Mouse (Mus musculus) kidney, embryonic 14.5 days (tissue): Measurements from ENCODE around the gene Lmo2. TPM values are rescaled to one million over a fixed set of nuclear protein-coding genes. Genes with fewer than 3 reads are reported as not detected.

Experiments
- ATAC-seq: fragments of 200-750 bp; cut with Nextera tagmentation; 2 replicates; pipeline ENCODE4 v1.8.0; 2017; ENCODE audit warnings: moderate number of reproducible peaks, mild to moderate bottlenecking, moderate TSS enrichment, moderate library complexity; ENCODE audit not compliant: low FRiP score, low TSS enrichment
- H3K27ac ChIP-seq: fragments of 300-500 bp; sonication (generic); 2 replicates; pipeline ENCODE4 v1.5.1; 2014; ENCODE audit warnings: low read depth, mild to moderate bottlenecking, low read length, moderate library complexity, mixed read lengths
- H3K27me3 ChIP-seq: fragments of 300-500 bp; sonication (generic); 2 replicates; pipeline ENCODE4 v1.6.1; 2014; ENCODE audit warnings: mild to moderate bottlenecking, low read length; ENCODE audit not compliant: control insufficient read depth, insufficient read depth
- H3K36me3 ChIP-seq: fragments of 300-500 bp; sonication (generic); 2 replicates; pipeline ENCODE4 v1.6.1; 2014; ENCODE audit warnings: low read length, mixed read lengths; ENCODE audit not compliant: control insufficient read depth, insufficient read depth
- H3K4me1 ChIP-seq: fragments of 300-500 bp; sonication (generic); 2 replicates; pipeline ENCODE4 v1.6.1; 2014; ENCODE audit warnings: low read length, mixed read lengths; ENCODE audit not compliant: control insufficient read depth, insufficient read depth
- H3K4me2 ChIP-seq: fragments of 300-500 bp; sonication (generic); replicated peaks from 2 replicates; pipeline ENCODE4 v1.6.1; 2014; ENCODE audit warnings: low read depth, mild to moderate bottlenecking, low read length
- H3K4me3 ChIP-seq: fragments of 300-500 bp; sonication (generic); 2 replicates; pipeline ENCODE4 v1.5.1; 2014; ENCODE audit warnings: mild to moderate bottlenecking, low read length
- H3K9ac ChIP-seq: fragments of 300-500 bp; sonication (generic); 2 replicates; pipeline ENCODE4 v1.6.1; 2014; ENCODE audit warnings: low read depth, mild to moderate bottlenecking, low read length, moderate library complexity
- H3K9me3 ChIP-seq: fragments of 300-500 bp; sonication (generic); 2 replicates; pipeline ENCODE4 v1.6.1; 2016; ENCODE audit warnings: low read length; ENCODE audit not compliant: control insufficient read depth
- WGBS: fragments of 180-500 bp; shearing (Covaris S2); extraction: QIAGEN DNeasy Blood & Tissue Kit; methylation state at CpG from one replicate; pipeline ENCODE4 v1.1.7; 2014; 5-methylcytosine and 5-hydroxymethylcytosine counted together
- polyA plus RNA-seq: library from polyadenylated mRNA; unstranded; fragments of >200 nt; fragmentation: Nextera tagmentation; extraction: Ambion mirVana; gene quantifications from 2 replicates; pipeline ENCODE4 v1.2.1, GENCODE M21; 2014

The Lmo2 gene
- polyA plus RNA-seq, 1 experiment from 2014 or later, result 36.7 TPM

GRCm38 (mm10) chr2:103935691-103936435 lies 21.9 kb upstream of the Lmo2 start:
- H3K9ac ChIP-seq, result no peak overlapping the region
- peaks cover 6% of the 10 kb centered on the region; the same call in 1 of the 2 replicates for H3K4me1 ChIP-seq
- H3K27ac ChIP-seq, result no peak overlapping the region
- peaks cover 2% of the 10 kb centered on the region; the same call in 1 of the 2 replicates for H3K27me3 ChIP-seq
- WGBS, result 32% methylated on average over 10 of the region's 10 CpGs
- ATAC-seq, result 0 out of 2 replicates have a peak, but pooled peaks have one; percentile 13
- H3K4me2 ChIP-seq, result 0 out of 2 replicates have a peak overlapping the region, but pooled peaks have one; percentile 5
- no peaks in the 10 kb centered on the region for H3K9me3 ChIP-seq
- H3K4me3 ChIP-seq, result no peak overlapping the region
- H3K36me3 ChIP-seq, result no peaks in the 10 kb centered on the region

GRCm38 (mm10) chr2:103936666-103937065 lies 21.1 kb upstream of the Lmo2 start:
- Histone ChIP-seq H3K4me2 (0 out of 2 replicates have a peak overlapping the region, but pooled peaks have one; percentile 5), H3K4me1 (peaks cover 6% of the 10 kb centered on the region; the same call in 1 of the 2 replicates), H3K36me3 (no peaks in the 10 kb centered on the region), H3K27ac (no peak overlapping the region), H3K27me3 (peaks cover 2% of the 10 kb centered on the region; the same call in 1 of the 2 replicates), H3K4me3 (no peak overlapping the region), H3K9ac (no peak overlapping the region), H3K9me3 (no peaks in the 10 kb centered on the region)
- no peak; the same call in 1 of the 2 replicates for ATAC-seq
- WGBS, result 71% methylated on average over 2 of the region's 2 CpGs

GRCm38 (mm10) chr2:103937670-103938069 lies 20.1 kb upstream of the Lmo2 start:
- Histone ChIP-seq H3K4me1 (peaks cover 6% of the 10 kb centered on the region; the same call in 1 of the 2 replicates), H3K4me2 (no peak overlapping the region), H3K9me3 (no peaks in the 10 kb centered on the region), H3K27me3 (no peaks in the 10 kb centered on the region), H3K27ac (no peak overlapping the region), H3K36me3 (no peaks in the 10 kb centered on the region), H3K4me3 (no peak overlapping the region), H3K9ac (no peak overlapping the region)
- WGBS, result 68% methylated on average over 2 of the region's 2 CpGs
- no peak for ATAC-seq

- WGBS, result 88% methylated on average over 1 of the region's 1 CpGs
- H3K4me2 ChIP-seq, result no peak overlapping the region
- no peak overlapping the region for H3K9ac ChIP-seq
- no peaks in the 10 kb centered on the region for H3K9me3 ChIP-seq
- no peaks in the 10 kb centered on the region for H3K27me3 ChIP-seq
- ATAC-seq, result no peak
- no peak overlapping the region for H3K4me3 ChIP-seq
- H3K36me3 ChIP-seq, result no peaks in the 10 kb centered on the region
- peaks cover 6% of the 10 kb centered on the region; the same call in 1 of the 2 replicates for H3K4me1 ChIP-seq
- no peak overlapping the region for H3K27ac ChIP-seq
Measured at GRCm38 (mm10) chr2:103938573-103938972, 19.2 kb upstream of the Lmo2 start.

- Histone ChIP-seq H3K27ac (no peak overlapping the region), H3K27me3 (no peaks in the 10 kb centered on the region), H3K4me1 (peaks cover 6% of the 10 kb centered on the region; the same call in 1 of the 2 replicates), H3K36me3 (no peaks in the 10 kb centered on the region), H3K4me3 (no peak overlapping the region), H3K9me3 (no peaks in the 10 kb centered on the region), H3K4me2 (no peak overlapping the region), H3K9ac (no peak overlapping the region)
- no peak for ATAC-seq
Measured at GRCm38 (mm10) chr2:103939003-103939402, 18.8 kb upstream of the Lmo2 start.

GRCm38 (mm10) chr2:103941085-103941484 lies 16.7 kb upstream of the Lmo2 start:
- Histone ChIP-seq H3K4me1 (peaks cover 6% of the 10 kb centered on the region; the same call in 1 of the 2 replicates), H3K36me3 (no peaks in the 10 kb centered on the region), H3K27ac (no peak overlapping the region), H3K4me3 (no peak overlapping the region), H3K4me2 (no peak overlapping the region), H3K9ac (no peak overlapping the region), H3K9me3 (no peaks in the 10 kb centered on the region), H3K27me3 (no peaks in the 10 kb centered on the region; the same call in none of the 2 replicates)
- 80% methylated on average over 3 of the region's 3 CpGs for WGBS
- no peak for ATAC-seq

GRCm38 (mm10) chr2:103944859-103945258 lies 12.9 kb upstream of the Lmo2 start:
- Histone ChIP-seq H3K27ac (no peak overlapping the region), H3K4me3 (no peak overlapping the region), H3K4me1 (no peaks in the 10 kb centered on the region), H3K9me3 (no peaks in the 10 kb centered on the region), H3K9ac (no peak overlapping the region), H3K27me3 (peaks cover 2% of the 10 kb centered on the region), H3K36me3 (no peaks in the 10 kb centered on the region), H3K4me2 (no peak overlapping the region)
- ATAC-seq, result no peak
- 85% methylated on average over 2 of the region's 2 CpGs for WGBS

- no peak for ATAC-seq
- no peaks in the 10 kb centered on the region for H3K36me3 ChIP-seq
- no peaks in the 10 kb centered on the region for H3K4me1 ChIP-seq
- no peak overlapping the region for H3K4me3 ChIP-seq
- H3K9me3 ChIP-seq, result no peaks in the 10 kb centered on the region
- no peak overlapping the region for H3K4me2 ChIP-seq
- no peak overlapping the region for H3K9ac ChIP-seq
- no peak overlapping the region for H3K27ac ChIP-seq
- WGBS, result 84% methylated on average over 5 of the region's 5 CpGs
- H3K27me3 ChIP-seq, result peaks cover 2% of the 10 kb centered on the region
Measured at GRCm38 (mm10) chr2:103945571-103946092, 12.2 kb upstream of the Lmo2 start.

- no peaks in the 10 kb centered on the region for H3K9me3 ChIP-seq
- H3K4me3 ChIP-seq, result no peak overlapping the region
- no peaks in the 10 kb centered on the region for H3K4me1 ChIP-seq
- WGBS, result 75% methylated on average over 8 of the region's 8 CpGs
- no peak for ATAC-seq
- peaks cover 2% of the 10 kb centered on the region for H3K27me3 ChIP-seq
- H3K4me2 ChIP-seq, result no peak overlapping the region
- no peaks in the 10 kb centered on the region for H3K36me3 ChIP-seq
- H3K27ac ChIP-seq, result no peak overlapping the region
- H3K9ac ChIP-seq, result no peak overlapping the region
Measured at GRCm38 (mm10) chr2:103946892-103947291, 10.9 kb upstream of the Lmo2 start.
